Mouse (Mus musculus) gastrocnemius, adult 8-10 months (tissue): ENCODE measurements around the gene Rab5b. TPM values are rescaled to one million over a fixed set of nuclear protein-coding genes. Genes with fewer than 3 reads are reported as not detected.
"Not testable (repeated sequence)": the region's sequence is repeated elsewhere in the genome, so short reads cannot be mapped to it uniquely, and the experiment has no call there.

Source experiments
- DNase-seq, 2 experiments: peaks; one replicate each; pipeline ENCODE4 v3.0.0; 2022; ENCODE audit warnings: low spot score in 2 of 2
- total RNA-seq, 4 experiments: library from RNA; stranded (reverse); gene quantifications; 2 replicates each; pipeline ENCODE4 v1.2.4; 2022

Gene Rab5b
- total RNA-seq, 4 experiments from 2014 or later, result 97.0 to 103 (median 102) TPM

DNA sequence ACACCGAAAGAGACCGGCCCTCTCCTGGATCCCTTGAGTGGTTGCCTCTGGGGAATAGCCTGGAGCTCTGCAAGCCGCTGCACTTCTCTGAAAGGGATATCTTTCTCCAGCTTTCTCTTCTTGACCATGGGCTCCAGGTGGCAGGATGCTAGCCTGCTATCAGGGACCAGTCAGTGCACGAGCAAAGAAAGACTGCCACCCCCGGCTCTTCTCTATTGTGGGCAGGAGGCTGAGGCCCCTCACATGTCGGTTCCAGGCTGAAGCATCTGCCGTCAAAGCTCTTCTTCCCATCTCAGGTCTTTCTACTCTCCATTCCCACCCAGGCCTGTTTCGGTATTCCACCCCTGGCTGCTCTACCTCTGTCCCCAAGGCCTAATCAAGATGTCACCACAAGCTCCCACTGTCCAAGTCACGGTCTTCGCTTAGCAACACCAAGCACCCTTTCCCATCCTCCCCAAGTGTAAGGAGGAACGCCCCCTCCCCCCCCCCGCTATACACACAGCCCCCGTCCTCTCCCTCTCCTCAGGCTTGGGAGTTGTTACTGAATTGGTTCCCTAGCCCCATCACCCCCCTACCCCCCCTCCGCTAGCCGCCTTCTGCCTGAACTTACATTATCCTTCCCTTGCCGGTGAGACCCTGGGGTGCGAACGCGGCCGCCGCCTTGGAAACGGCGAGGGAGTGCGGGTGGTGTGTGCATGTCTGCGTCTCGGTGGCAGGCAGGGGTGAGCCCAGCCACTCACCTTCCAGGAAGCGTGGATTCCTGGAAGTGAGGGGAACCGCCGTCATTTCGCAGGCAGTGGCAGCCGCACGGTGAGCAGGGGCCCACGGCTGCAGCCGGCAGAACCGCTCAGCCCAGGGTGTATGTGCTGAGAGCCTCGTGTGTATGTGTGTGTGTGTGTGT, 50.7 kb downstream of the Rab5b start, which contains the start of gene Ikzf4:
Gene Ikzf4 (minus strand): TSS at position 881 of the 901 bp plus-strand sequence.
- DNase-seq, result peak in 1 of 2 experiments; percentile 18

DNA sequence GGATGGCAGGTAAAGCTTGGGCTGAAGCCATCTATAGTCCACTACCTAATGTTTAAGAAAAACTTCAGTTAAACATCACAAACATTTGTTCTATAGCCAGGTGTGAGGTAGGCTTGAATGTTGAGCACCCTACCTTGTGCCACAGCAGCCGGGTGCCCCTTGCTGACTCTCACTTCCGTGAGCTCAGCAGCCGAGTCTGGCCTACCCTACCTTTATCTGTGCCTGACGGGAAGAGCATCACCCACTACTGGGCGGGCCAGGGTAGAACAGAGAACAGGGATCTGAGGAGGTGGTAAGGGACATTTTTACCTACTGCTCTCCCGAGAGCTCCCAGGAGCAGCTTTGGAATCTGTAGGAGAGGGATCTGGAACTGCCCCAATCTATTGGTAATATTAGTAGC, 53.3 kb downstream of the Rab5b start:
- DNase-seq, result no peak

- DNase-seq, result no peak
Observed at GRCm38 (mm10) chr10:128641871-128642270, 54.2 kb downstream of the Rab5b start.

- DNase-seq, result no peak
Observed at GRCm38 (mm10) chr10:128640891-128641290, 55.2 kb downstream of the Rab5b start.

GRCm38 (mm10) chr10:128639999-128640398, 56.1 kb downstream of the Rab5b start:
- DNase-seq, result no peak

DNA sequence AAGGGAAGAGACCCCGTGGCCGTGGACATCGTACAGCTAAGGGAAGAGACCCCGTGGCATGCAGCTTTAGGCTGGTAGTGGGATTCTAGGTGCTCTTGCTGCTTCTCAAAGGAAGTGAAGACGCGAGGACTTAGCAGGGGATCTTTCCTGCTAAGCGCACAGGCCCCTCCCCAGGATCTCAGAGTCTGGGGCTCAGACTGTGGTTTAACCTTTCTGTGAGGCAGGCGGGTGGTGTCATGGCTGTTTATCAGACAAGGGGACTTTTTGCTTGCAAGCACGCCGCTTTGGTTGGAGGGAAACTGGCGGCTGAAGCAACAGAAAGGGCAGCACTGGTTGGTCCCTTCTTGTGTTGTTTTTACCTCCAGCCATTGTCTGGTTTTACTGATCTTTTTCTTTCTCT, 59.1 kb downstream of the Rab5b start:
- no peak for DNase-seq

DNA sequence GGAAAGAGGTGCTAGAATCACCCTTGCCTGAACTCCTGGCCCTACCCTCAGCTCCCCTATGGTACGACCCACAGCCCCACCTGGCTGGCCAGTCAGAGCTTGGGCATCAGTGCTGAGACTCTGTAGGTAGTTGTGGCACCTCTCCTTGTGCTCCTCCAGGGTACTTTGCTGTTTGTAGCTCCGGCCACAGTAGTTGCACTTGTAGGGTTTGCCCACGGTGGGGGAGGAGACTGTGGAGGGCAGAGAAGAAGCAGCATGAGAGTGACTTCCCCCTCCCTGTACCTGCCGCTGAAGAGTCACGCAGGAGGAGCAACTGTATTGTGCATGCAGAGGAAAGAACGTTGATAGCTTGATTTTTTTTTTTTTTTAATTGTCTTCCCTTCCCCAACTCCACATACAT, 59.5 kb downstream of the Rab5b start:
- no peak for DNase-seq

DNA sequence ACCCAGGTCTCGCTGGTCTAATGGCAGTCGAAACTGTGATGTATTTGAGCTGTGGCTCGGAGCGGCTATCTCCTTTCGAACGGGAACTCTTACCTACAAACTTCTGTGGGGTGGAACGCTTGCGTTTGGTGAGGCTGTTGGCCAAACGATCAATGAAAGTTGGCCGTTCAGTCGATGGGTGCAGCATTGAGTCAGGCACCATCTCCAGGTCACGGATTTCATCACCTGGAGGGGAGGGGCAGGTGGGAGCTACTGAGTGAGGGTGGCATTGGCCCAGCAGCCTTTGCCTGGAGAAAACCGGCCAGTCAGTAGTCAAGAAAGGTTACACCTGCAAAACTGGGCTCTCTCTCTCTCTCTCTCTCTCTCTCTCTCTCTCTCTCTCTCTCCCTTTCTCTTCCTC, 60.4 kb downstream of the Rab5b start:
- DNase-seq, result no peak

DNA sequence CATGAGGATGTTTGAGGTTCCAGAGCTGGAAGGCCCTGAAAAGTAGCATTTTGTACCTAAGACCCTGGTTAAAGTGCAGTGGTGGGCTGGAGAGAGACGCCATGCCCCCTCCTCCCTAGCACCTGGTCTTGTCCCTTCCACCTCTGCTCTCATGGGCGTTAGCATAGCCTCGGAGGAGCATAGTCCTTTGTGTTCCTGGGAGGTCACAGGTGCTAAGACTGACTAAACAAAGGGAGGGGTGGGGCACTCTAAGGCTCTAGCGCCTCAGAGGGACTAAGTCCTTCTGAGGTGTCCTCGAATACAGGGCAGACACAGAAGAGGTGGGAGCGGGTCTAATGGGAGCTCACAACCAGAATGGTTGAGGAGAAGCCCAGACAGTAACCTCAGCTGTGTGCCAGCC, 64.5 kb downstream of the Rab5b start:
- DNase-seq, result no peak

- not testable (repeated sequence) for DNase-seq
Observed at GRCm38 (mm10) chr10:128630306-128630705, 65.8 kb downstream of the Rab5b start.

DNA sequence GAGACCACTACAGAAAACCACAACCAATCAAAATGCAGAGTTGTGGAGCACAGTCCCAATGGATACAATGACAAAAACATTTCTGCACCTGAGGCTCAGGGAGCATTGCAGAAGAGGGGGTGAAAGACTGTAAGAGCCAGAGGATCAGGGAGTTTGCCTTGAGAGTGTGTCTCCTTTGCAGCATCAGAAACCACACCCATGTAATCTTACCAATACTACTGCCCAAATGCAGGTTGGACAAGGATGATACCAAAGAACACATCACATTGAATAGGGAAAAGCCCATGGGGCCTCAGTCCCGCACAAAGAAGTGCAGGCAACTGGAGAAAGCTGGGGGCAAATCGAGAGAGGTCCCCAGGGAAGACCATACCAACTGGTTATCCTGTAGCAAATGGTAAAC, 66.3 kb downstream of the Rab5b start:
- DNase-seq, result no peak

GRCm38 (mm10) chr10:128627398-128628317, 68.4 kb downstream of the Rab5b start:
- no peak for DNase-seq

Other genes starting within 250 kb of the Rab5b start
- 10 to 100 TPM; 45.6 to 53.3 (median 49.5) TPM for gene Smarcc2, start 237.0 kb downstream of the Rab5b start, total RNA-seq
- 100 to 1,000 TPM; 125 to 188 (median 158) TPM for gene Myl6, start 202.1 kb downstream of the Rab5b start, total RNA-seq
- 10 to 100 TPM in 2 of 4 experiments, 1 to 10 TPM in 2; 8.7 to 11.7 (median 10.0) TPM for gene Myl6b, start 197.6 kb downstream of the Rab5b start, total RNA-seq
- gene Esyt1, start 170.4 kb downstream of the Rab5b start, total RNA-seq, result 10 to 100 TPM; 10.4 to 13.5 (median 13.4) TPM
- 1 to 10 TPM; 5.7 to 7.5 (median 6.7) TPM for gene Zc3h10, start 148.5 kb downstream of the Rab5b start, total RNA-seq
- gene Rpl41, start 147.0 kb downstream of the Rab5b start, total RNA-seq, result 1,000 to 10,000 TPM in 2 of 4 experiments, 100 to 1,000 TPM in 2; 907 to 1,327 (median 1,023) TPM
- 10 to 100 TPM; 29.0 to 39.9 (median 33.1) TPM for gene Pa2g4, start 130.3 kb downstream of the Rab5b start, total RNA-seq
- 1 to 10 TPM; 2.1 to 2.7 (median 2.2) TPM for gene Erbb3, start 106.6 kb downstream of the Rab5b start, total RNA-seq
- 100 to 1,000 TPM; 166 to 361 (median 250) TPM for gene Rps26, start 69.5 kb downstream of the Rab5b start, total RNA-seq
- gene Ikzf4, start 50.3 kb downstream of the Rab5b start, total RNA-seq, result under 1 TPM in 3 of 4 experiments, not detected in 1; 0.24 to 0.51 (median 0.34) TPM
- gene Suox, start 22.2 kb downstream of the Rab5b start, total RNA-seq, result 10 to 100 TPM; 32.2 to 37.4 (median 33.8) TPM
- under 1 TPM in 1 of 4 experiments, not detected in 3; 0.25 TPM for gene Pmel, start 7.9 kb upstream of the Rab5b start, total RNA-seq
- gene Cdk2, start 8.8 kb upstream of the Rab5b start, total RNA-seq, result 1 to 10 TPM; 2.5 to 3.4 (median 2.6) TPM
- gene Dgka, start 48.6 kb upstream of the Rab5b start, total RNA-seq, result 10 to 100 TPM in 1 of 4 experiments, 1 to 10 TPM in 3; 7.5 to 10.0 (median 8.0) TPM
- gene Pym1, start 51.6 kb upstream of the Rab5b start, total RNA-seq, result 10 to 100 TPM; 10.2 to 14.0 (median 11.9) TPM
- gene Mmp19, start 94.6 kb upstream of the Rab5b start, total RNA-seq, result 1 to 10 TPM in 3 of 4 experiments, under 1 TPM in 1; 0.46 to 1.4 (median 1.1) TPM
- 10 to 100 TPM; 23.5 to 27.2 (median 26.1) TPM for gene Dnajc14, start 107.8 kb upstream of the Rab5b start, total RNA-seq
- gene Tmem198b, start 108.1 kb upstream of the Rab5b start, total RNA-seq, result 1 to 10 TPM; 2.0 to 2.3 (median 2.2) TPM
- 10 to 100 TPM; 20.0 to 29.0 (median 24.0) TPM for gene Sarnp, start 121.1 kb upstream of the Rab5b start, total RNA-seq
- 1 to 10 TPM; 2.1 to 3.8 (median 2.7) TPM for gene Ormdl2, start 125.4 kb upstream of the Rab5b start, total RNA-seq
- gene Gdf11, start 195.5 kb upstream of the Rab5b start, total RNA-seq, result 1 to 10 TPM; 2.7 to 8.9 (median 5.9) TPM
- gene Cd63, start 204.7 kb upstream of the Rab5b start, total RNA-seq, result 100 to 1,000 TPM; 136 to 170 (median 151) TPM
- gene Rdh5, start 226.6 kb upstream of the Rab5b start, total RNA-seq, result 1 to 10 TPM; 3.1 to 4.2 (median 3.7) TPM
- 100 to 1,000 TPM; 119 to 153 (median 140) TPM for gene Bloc1s1, start 227.8 kb upstream of the Rab5b start, total RNA-seq
- 10 to 100 TPM; 63.3 to 69.0 (median 65.3) TPM for gene Itga7, start 237.6 kb upstream of the Rab5b start, total RNA-seq